Mouse (Mus musculus) kidney, adult 18-20 months (tissue): Measurements from ENCODE around the gene Mroh3.

ENCODE experiments used
- DNase-seq: peaks from one replicate; pipeline ENCODE4 v3.0.0; 2021

The Mroh3 gene

GRCm38 (mm10) chr1:136212803-136213202, at the start of gene Mroh3:
Mroh3 (minus strand) TSS chr1:136212828.
- DNase-seq: no peak

GRCm38 (mm10) chr1:136260635-136261238, 48.1 kb upstream of the Mroh3 start, which contains the start of gene Gpr25:
Gpr25 (minus strand) TSS chr1:136260873.
- no peak for DNase-seq

GRCm38 (mm10) chr1:136259893-136260634, 47.4 kb upstream of the Mroh3 start:
- peak; percentile 70 for DNase-seq

GRCm38 (mm10) chr1:136259543-136259892, 46.9 kb upstream of the Mroh3 start:
- no peak for DNase-seq

- no peak for DNase-seq
These were observed 45.9 kb upstream of the Mroh3 start for GRCm38 (mm10) chr1:136258495-136258894.

- no peak for DNase-seq
These were observed 43.0 kb upstream of the Mroh3 start for GRCm38 (mm10) chr1:136255657-136256056.

- no peak for DNase-seq
These were observed 42.5 kb upstream of the Mroh3 start for GRCm38 (mm10) chr1:136255174-136255573.

GRCm38 (mm10) chr1:136254503-136255065, 42.0 kb upstream of the Mroh3 start:
- no peak for DNase-seq

- DNase-seq: no peak
These were observed 40.8 kb upstream of the Mroh3 start for GRCm38 (mm10) chr1:136253472-136253871.

GRCm38 (mm10) chr1:136249662-136250061, 37.0 kb upstream of the Mroh3 start:
- DNase-seq: no peak

GRCm38 (mm10) chr1:136247393-136247792, 34.8 kb upstream of the Mroh3 start:
- no peak for DNase-seq

GRCm38 (mm10) chr1:136244469-136244868, 31.8 kb upstream of the Mroh3 start:
- no peak for DNase-seq

GRCm38 (mm10) chr1:136241801-136242200, 29.2 kb upstream of the Mroh3 start:
- DNase-seq: no peak

- DNase-seq: no peak
These were observed 25.9 kb upstream of the Mroh3 start for GRCm38 (mm10) chr1:136238495-136238894.

GRCm38 (mm10) chr1:136234595-136235092, 22.0 kb upstream of the Mroh3 start:
- no peak for DNase-seq

GRCm38 (mm10) chr1:136233892-136234594, 21.4 kb upstream of the Mroh3 start, which contains the start of gene Inava:
Inava (minus strand) TSS chr1:136234264.
- DNase-seq: peak; percentile 48

- no peak for DNase-seq
These were observed 20.6 kb upstream of the Mroh3 start for GRCm38 (mm10) chr1:136232986-136233790.

GRCm38 (mm10) chr1:136232285-136232926, 19.8 kb upstream of the Mroh3 start:
- DNase-seq: no peak

GRCm38 (mm10) chr1:136231596-136231995, 19.0 kb upstream of the Mroh3 start:
- no peak for DNase-seq

- DNase-seq: peak; percentile 75
These were observed 17.6 kb upstream of the Mroh3 start for GRCm38 (mm10) chr1:136230201-136230600.

GRCm38 (mm10) chr1:136229040-136229373, 16.4 kb upstream of the Mroh3 start:
- peak; percentile 70 for DNase-seq
